Mouse (Mus musculus) large intestine, adult 2 months (tissue): ENCODE results near the gene Abca12. TPM values are rescaled to one million over a fixed set of nuclear protein-coding genes. Genes with fewer than 3 reads are reported as not detected.

Source experiments
- DNase-seq: peaks from one replicate; pipeline ENCODE4 v3.0.0-alpha.2; 2012; ENCODE audit warnings: low read depth, low spot score
- WGBS: fragments of 180-500 bp; shearing (Covaris S2); methylation state at CpG from one replicate; pipeline ENCODE4 v1.1.7; 2018; 5-methylcytosine and 5-hydroxymethylcytosine counted together
- polyA plus RNA-seq: library from polyadenylated mRNA; depleted of rRNA; stranded (reverse); fragments of >200 nt; gene quantifications from 2 replicates; pipeline ENCODE4 v1.2.3, GENCODE M21; 2012; rRNA removed

Abca12 gene
- polyA plus RNA-seq, 1 experiment, result 0.07 TPM

DNA sequence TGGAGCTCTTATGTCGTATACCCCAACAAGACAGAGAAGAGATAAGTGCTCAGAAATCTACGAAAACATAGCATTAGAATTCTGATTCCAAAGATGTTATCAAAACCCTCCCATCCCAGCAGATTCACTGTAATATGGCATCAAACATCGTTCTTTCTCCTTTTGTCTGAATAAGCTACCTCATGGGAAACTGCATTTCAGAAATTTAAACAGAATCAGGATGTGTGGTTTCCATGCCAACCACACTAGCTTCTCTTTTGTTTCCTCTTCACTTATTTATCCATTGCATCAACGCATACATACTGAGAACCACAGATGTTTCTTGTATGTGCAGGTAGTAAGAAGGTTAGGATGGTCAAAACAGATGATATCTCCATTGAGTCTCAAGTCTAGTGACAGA is 175.1 kb downstream of the Abca12 start:
- no peak for DNase-seq
- WGBS, result 80% methylated on average over 4 of the region's 4 CpGs

DNA sequence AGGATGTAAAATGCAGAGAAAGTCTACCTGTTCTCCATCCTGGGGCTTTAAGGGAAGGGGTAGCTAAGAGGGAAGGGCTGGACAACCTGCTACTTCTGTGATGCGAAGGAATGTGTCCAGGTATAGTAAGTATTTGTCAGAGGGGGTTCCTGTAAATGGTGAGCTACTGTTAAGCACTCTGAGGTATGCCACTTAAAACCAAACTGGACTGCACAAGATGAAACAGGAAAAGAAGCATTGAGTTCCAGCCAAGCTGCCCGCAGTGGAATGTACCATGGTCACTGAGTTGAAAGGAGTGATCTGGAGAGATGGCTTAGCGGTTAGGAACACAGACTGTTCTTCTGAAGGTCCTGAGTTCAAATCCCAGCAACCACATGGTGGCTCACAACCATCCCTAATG is 179.4 kb downstream of the Abca12 start:
- 80% methylated on average over 3 of the region's 3 CpGs for WGBS
- DNase-seq, result no peak

DNA sequence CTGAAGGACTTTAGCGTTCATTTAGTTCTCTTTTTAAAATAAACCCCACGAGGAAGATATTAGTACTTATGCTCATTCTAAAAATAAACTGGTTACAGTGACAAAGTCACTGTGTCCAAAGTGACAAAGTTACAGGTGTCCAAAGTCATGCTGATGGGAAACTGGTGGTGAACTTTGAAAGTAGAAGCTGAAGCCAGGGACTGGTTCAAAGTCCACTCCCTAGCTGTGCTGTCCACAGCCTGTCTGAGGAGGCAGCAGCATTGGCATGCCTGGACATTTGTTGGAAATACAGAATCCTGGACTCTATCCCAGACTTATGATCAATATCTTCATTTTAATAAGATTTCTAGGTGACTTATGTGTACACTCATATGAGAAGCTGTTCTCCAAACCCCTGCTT is 183.5 kb downstream of the Abca12 start:
- no peak for DNase-seq
- 61% methylated on average over 2 of the region's 2 CpGs for WGBS

DNA sequence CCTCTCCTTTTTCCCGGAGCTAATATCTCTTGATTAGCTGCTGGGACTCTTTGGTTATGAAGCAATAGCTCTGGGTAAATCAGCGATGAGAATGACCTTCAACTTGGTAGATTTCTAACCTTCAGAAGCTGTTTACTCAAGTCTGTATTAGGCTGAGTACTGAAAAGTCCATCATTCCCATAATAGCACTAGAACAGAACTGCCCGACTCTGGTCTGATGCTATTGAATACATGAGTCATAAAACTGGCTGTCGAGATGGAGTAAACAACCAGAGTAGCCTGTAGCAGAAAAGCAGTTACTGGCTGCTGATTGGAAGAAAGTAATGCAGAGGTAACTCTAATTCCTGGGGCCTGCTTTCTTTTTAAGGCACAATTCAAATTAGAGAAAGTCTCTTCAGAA is 211.1 kb downstream of the Abca12 start:
- DNase-seq, result no peak
- 32% methylated on average over 4 of the region's 4 CpGs for WGBS

DNA sequence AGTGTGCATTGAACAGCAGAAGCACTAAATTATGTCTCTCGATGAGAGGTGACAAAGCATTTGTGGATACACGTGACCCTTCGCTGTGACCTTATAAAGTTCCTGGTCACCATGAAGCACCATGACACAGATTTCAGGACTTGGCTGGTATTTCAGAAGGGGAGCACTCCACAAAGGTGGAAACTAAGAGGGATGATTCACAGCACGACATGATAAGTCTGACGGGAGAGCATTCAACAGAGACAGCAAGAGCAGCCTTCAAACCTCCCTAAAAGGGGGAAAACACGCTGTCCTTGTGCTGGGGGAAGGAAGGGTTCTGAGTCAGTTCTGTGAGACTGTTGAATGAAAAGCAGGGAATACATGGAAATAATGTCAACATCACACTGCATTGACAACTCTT is 218.5 kb downstream of the Abca12 start:
- WGBS, result 82% methylated on average over 6 of the region's 6 CpGs

DNA sequence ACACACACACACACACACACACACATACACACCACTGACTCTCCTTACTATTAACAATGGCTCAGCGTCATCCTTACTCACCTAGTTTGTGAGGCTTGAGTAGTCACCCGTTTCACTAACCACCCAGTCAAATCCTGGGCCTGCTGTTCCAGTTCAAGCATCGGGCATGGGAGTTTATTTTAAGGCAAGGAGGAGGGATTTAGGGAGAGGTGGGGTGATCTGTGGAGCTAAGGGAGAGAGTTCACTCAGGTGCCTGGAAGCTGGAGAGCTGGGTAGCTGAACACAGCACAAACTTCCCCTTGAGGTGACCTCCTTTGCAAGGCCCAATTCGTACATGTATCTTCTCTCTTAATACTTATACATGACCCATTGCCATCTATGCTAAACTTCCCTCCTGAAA is 219.4 kb downstream of the Abca12 start:
- DNase-seq, result no peak
- 82% methylated on average over 4 of the region's 4 CpGs for WGBS

More for the DNA sequence above, 218.5 kb downstream of the Abca12 start:
- no peak for DNase-seq

DNA sequence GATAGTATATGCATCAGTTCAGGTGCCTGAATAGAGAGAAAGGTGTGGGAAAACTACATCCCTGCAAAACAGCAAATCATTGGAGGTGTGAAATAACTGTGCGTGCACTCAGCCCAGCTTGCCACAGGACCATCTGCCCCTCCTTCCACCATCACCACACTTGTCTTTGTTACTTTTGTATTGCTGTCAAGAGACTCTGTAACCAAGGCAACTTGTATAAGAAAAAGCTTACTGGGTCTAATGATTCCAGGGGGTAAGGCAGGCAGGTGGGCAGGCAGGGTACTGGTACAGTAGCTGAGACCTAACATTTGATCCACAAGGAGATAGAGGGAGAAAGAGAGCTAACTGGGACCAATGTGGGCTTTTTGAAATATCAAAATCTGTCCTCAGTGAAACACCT is 220.8 kb downstream of the Abca12 start:
- 93% methylated on average over 1 of the region's 1 CpGs for WGBS
- DNase-seq, result no peak

Other genes starting within 250 kb of the Abca12 start
- 34.4 and 38.2 TPM in 2 replicates for gene Atic, start 142.2 kb upstream of the Abca12 start, polyA plus RNA-seq
- gene Fn1, start 238.3 kb upstream of the Abca12 start, polyA plus RNA-seq, result 57.4 and 99.4 TPM in 2 replicates